Mouse (Mus musculus) spleen, adult 2 months (tissue): ENCODE data around the gene Spatc1l.

ENCODE experiments used
- CTCF ChIP-seq: fragments of 200-500 bp; IDR thresholded peaks from 2 replicates; pipeline ENCODE4 v1.5.1; 2011; ENCODE audit warnings: mild to moderate bottlenecking, inconsistent platforms; ENCODE audit not compliant: insufficient read depth, insufficient read length, insufficient replicate concordance; ENCODE audit errors: extremely low read depth
- POLR2A ChIP-seq: fragments of 200-500 bp; IDR thresholded peaks from 2 replicates; pipeline ENCODE4 v1.6.1; 2011; ENCODE audit warnings: low read depth, low read length, inconsistent platforms

- TF ChIP-seq CTCF = no peak
- no peak for TF ChIP-seq POLR2A
These were observed 15.5 kb upstream of the Spatc1l start for GRCm38 (mm10) chr10:76546566-76546965.
